Mouse (Mus musculus): ENCODE measurements at regions not wholly inside any gene's neighbourhood (a gene's known extent, or its start where the extent isn't known, plus 50 kb on each side); places are given as distances from the start of the nearest gene placed in this dataset.

DNA sequence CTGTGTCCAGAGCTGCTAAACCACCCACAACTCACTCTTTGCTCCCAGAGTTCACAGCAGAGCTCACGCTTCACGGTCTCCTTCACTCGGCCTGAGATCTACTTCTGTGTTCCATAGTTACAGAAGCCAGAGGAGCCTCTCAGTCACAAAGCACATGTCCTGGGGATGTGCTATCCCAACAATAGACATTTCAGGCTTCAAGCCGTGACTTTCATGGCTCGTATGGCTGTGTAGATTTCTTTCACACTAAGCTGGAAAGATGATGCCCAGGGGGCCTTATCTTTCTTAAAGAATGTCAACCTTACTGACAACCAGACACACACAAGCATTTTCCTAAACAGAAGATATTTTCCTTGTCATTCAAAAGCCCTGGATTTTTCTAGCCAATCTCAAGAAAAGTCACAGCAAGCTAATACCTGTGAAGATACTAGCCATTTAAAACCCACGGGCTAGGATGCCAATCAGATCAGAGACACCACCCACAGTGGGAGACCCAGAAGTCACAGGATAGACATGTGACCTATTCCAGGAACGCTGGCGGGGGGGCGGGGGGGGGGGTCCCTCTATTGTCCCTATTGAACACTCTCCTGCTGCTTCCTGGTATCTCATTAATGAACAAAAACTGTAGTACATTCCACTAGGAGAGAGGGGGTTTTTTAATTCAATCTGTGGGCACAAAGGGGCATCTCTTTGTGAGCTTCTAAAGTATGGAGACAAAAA, 98.8 kb upstream of the Mapk10 start:
- DNase-seq (ENCODE audit: low spot score in 2 of 2), result no peak

DNA sequence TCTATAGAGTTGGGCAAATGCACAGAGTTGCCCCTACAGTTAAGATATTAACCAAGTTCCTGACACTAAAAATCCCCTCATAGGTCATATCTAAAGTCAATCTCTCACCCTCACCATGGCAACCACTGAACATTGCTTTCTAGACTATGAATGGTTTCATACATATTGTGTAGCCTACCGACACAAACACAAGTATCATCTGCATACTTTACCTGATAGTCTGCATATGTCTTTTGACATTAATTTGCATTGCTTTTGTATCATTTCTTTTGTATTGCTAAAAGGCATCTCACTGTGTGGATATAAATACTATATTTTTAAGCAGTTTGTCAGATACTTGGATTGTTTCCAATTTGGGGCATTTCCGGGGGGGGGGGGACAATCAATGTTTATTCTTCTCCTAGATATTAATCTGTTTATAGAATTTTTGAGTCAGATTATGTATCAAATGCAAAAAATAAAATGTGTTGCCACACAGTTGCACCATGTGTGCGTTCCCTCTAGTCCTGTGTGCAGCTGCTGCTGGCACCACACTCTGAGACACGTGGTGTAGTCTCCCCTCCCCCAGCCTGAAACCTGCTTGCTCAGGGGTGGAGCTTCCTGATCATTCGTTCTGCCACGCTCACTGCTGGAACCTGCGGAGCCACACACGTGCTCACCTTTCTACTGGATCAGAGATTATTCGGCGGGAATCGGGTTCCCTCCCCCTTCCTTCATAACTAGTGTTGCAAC, 94.7 kb upstream of the Mapk10 start:
- DNase-seq (ENCODE audit: low spot score in 2 of 2), result no peak

DNA sequence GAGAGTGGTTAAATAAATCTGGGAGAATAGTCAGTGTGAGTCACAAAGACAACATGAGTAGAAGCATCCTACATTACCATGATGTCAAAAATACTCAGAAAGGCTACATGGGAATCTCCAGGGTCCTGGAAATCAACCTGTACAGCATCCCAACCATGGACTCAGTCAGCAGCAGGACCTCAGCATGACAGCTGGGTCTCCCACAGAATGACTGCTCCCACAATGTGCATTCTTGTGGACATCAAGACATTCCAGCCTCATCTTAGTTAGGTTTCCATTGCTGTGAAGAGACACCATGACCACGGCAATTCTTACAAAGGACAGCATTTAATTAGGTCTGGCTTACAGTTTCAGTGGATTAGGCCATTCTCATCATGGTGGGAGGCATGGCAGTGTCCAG, 93.8 kb upstream of the Mapk10 start:
- no peak for DNase-seq (ENCODE audit: low spot score in 2 of 2)

DNA sequence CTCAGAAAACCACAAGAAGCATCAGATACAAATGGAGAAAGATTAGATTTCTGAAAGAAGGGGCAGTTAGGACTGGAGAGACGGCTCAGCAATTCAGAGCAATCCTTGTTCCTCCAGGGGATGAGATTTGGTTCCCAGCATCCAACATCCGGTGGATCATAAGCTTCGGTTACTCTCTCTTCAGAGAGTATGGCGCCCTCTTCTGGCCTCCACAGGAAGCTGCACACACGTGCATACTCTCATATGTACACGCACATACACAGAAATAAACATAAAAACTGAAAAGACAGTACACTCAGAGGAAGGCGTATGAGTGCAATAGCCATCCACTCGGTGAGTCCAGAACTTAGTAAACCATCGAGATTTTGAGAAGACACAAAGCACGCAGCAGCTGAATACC, 91.6 kb upstream of the Mapk10 start:
- no peak for DNase-seq (ENCODE audit: low spot score in 2 of 2)

DNA sequence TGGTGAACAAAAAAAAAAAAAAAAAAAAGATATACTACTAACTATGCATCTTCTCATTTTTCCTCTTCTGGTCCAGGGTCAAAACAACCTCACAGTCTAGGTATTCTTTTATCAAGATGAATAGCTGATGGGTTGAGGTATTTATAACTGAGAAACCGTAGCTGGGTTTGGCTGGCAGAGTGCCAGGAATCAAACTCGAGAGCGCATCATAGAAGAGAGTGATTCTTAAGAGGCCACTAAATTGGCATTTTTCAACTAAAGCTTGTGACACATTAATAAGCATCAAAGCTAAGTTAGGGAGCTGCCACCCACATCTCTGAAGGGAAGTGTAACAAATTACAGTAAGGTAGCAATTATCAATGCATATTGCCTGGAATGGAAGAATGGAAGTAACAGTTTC, 90.2 kb upstream of the Mapk10 start:
- no peak for DNase-seq (ENCODE audit: low spot score in 2 of 2)

DNA sequence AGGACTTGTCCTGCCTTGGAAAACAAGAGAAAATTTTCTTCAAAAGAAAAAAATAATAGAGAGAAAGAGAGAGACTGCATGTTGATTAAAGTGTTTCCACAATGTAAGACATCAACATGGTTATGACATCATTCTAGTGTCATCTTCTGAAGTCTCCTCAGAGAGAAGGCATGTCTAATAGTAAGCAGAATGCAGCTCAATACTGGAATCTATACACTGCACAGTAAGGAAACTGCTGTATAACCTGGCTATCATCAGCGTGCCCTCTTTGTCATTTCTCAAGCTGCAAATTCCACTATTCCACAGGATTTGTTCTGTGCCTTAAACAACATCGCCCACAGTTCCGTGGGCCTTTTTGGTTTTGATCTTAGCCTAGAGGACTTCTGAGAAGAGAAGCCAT, 82.8 kb upstream of the Mapk10 start:
- no peak for DNase-seq (ENCODE audit: low spot score in 2 of 2)

DNA sequence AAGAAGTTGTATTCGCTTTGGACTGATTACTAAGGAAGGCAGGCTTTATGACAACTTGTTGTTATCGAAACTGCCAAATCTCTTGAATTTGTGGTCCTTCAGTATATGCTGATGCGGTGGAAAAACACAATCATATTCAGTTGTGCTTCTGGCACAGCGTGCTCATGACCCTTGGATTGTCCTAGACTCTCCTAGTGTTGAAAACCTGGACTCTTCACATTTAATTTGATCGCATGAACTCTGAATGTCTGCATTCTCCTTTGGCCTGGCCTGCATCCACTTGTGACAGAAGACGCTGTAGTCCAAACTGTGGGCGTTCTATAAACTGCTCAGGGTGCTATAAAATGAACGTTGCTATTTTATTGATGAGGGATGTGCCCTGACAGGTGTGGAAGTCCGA, 80.6 kb upstream of the Mapk10 start:
- DNase-seq (ENCODE audit: low spot score in 2 of 2), result no peak

DNA sequence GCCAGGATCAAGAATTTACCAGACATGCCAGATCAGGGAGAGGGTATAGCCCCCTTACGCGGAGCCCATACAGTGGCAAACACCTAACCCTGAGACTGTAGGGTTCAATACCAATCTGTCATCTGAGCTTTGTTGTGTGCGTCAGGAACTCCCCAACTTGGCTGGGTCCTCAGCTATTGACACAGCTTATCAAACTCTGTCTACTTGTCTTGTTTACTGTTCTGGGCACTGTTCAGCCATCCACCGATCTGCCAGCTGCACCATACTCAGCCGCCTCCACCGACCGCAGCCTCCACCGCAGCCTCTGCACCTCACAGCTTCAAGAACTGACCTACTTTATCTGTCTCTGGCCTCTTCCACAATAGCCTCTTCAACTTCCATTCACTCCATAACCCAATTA, 80.1 kb upstream of the Mapk10 start:
- DNase-seq (ENCODE audit: low spot score in 2 of 2), result no peak

DNA sequence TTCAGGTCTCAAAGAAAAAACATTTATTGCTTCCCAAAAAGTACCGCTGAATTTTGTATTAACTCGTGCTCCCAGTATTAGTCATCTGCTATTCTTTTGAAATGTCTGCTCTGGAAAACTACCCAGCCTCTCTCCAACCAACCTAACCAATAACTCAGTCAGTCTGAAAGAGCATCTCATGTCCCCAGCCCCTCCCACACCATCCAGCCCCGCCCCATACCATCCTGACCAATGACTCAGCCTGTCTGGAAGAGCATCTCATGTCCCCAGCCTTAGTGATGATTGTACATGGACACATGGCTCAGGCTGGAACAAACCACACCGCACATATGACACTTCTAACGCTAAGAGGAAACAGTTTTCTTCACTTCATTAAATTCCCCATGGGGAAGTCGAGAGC, 58.1 kb upstream of the Mapk10 start:
- DNase-seq (ENCODE audit: low spot score in 2 of 2), result no peak

DNA sequence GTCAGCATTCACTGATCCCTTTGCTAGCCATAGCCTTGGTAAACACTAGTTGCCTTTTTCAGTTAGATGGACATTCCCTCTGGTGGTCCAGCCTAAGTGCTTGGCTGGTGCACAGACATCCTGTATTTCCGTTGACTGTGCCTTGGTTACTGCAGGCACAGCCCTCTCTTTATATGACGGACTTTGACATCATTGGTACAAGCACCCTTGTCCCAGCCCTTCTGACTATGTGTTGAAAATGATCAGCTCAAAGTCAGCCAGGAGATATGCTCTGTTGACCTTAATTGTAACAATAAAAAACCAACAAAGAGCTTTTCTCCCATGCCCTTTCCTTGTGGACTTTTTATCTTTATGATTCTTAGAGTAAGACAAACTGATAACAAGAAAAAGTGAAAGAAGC, 53.8 kb upstream of the Mapk10 start:
- DNase-seq (ENCODE audit: low spot score in 2 of 2), result no peak

DNA sequence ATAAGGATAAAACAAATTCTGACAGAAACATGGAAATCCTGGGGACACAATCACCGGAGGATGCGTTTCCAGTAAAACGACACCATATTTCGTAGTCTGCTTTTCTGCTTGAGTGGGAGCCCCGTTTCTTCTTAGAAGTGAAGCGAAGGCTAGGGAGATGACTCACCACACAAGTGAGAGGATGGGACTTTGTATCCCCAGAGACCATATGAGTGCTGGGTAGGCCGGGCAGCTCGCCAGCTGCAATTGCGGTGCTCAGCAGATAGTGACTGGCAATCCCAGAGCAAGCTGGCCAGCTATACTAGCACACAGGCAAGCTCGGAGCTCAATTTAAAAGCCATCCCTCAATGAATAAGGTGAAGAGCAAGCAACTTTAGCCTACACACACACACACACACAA, 50.3 kb upstream of the Mapk10 start:
- DNase-seq (ENCODE audit: low spot score in 2 of 2), result peak; percentile 65 to 67

Data from frontal cortex, postnatal 36 days (tissue).